Mouse (Mus musculus) cortical plate, adult 2 months (tissue): ENCODE results near the gene C330007P06Rik. TPM values are rescaled to one million over a fixed set of nuclear protein-coding genes. Genes with fewer than 3 reads are reported as not detected.
A peak's percentile ranks its signal among the peaks of the same experiment; 100 is the strongest.

ENCODE experiments used
- H3K27ac ChIP-seq: fragments of 200-500 bp; 2 replicates; pipeline ENCODE4 v1.5.1; 2012; ENCODE audit warnings: low read length, control low read depth, inconsistent platforms; ENCODE audit not compliant: insufficient read depth
- H3K4me1 ChIP-seq: fragments of 200-500 bp; 2 replicates; pipeline ENCODE4 v1.6.1; 2011; ENCODE audit warnings: low read length; ENCODE audit not compliant: control insufficient read depth, insufficient read depth
- H3K4me3 ChIP-seq: fragments of 200-500 bp; 2 replicates; pipeline ENCODE4 v1.5.1; 2011; ENCODE audit warnings: mild to moderate bottlenecking, low read length, control low read depth; ENCODE audit not compliant: insufficient read depth
- CTCF ChIP-seq: fragments of 200-500 bp; IDR thresholded peaks from 2 replicates; pipeline ENCODE4 v1.5.1; 2011; ENCODE audit warnings: mild to moderate bottlenecking, control low read depth, low read length; ENCODE audit not compliant: insufficient read depth; ENCODE audit errors: extremely low read depth
- POLR2A ChIP-seq: fragments of 200-500 bp; IDR thresholded peaks from 2 replicates; pipeline ENCODE4 v1.6.1; 2011; ENCODE audit warnings: mild to moderate bottlenecking, low read length, control low read depth; ENCODE audit not compliant: insufficient read depth; ENCODE audit errors: extremely low read depth
- polyA plus RNA-seq: library from polyadenylated mRNA; depleted of rRNA; stranded (reverse); fragments of >200 nt; gene quantifications from 2 replicates; pipeline ENCODE4 v1.2.3, GENCODE M21; 2012

Gene C330007P06Rik
- polyA plus RNA-seq, 1 experiment, result 26.0 TPM

GRCm38 (mm10) chrX:36841698-36842097, 32.2 kb downstream of the C330007P06Rik start:
- Histone ChIP-seq H3K4me3 (no peak overlapping the region), H3K27ac (no peak overlapping the region), H3K4me1 (no peaks in the 10 kb centered on the region)
- no peak for TF ChIP-seq POLR2A
- no peak for TF ChIP-seq CTCF

- Histone ChIP-seq H3K4me3 (no peak overlapping the region), H3K4me1 (no peaks in the 10 kb centered on the region), H3K27ac (no peak overlapping the region)
- no peak for TF ChIP-seq CTCF
- TF ChIP-seq POLR2A, result no peak
Observed at GRCm38 (mm10) chrX:36839391-36839790, 34.5 kb downstream of the C330007P06Rik start.

- no peak overlapping the region for H3K27ac ChIP-seq
- TF ChIP-seq POLR2A, result no peak
- no peak for TF ChIP-seq CTCF
Observed at GRCm38 (mm10) chrX:36837069-36837676, 36.7 kb downstream of the C330007P06Rik start.

GRCm38 (mm10) chrX:36833397-36834084, 40.4 kb downstream of the C330007P06Rik start:
- Histone ChIP-seq H3K27ac (no peak overlapping the region), H3K4me3 (no peak overlapping the region; the same call in 1 of the 2 replicates)
- peak; percentile 54 for TF ChIP-seq CTCF
- no peak for TF ChIP-seq POLR2A

More at GRCm38 (mm10) chrX:36837069-36837676, 36.7 kb downstream of the C330007P06Rik start:
- Histone ChIP-seq H3K4me1 (no peaks in the 10 kb centered on the region), H3K4me3 (no peak overlapping the region)

GRCm38 (mm10) chrX:36831632-36832031, 42.3 kb downstream of the C330007P06Rik start:
- Histone ChIP-seq H3K27ac (no peak overlapping the region), H3K4me3 (no peak overlapping the region), H3K4me1 (no peaks in the 10 kb centered on the region)
- TF ChIP-seq CTCF (no peak), POLR2A (no peak)

More at GRCm38 (mm10) chrX:36833397-36834084, 40.4 kb downstream of the C330007P06Rik start:
- no peaks in the 10 kb centered on the region for H3K4me1 ChIP-seq

- TF ChIP-seq POLR2A, result no peak
- TF ChIP-seq CTCF, result no peak
- Histone ChIP-seq H3K4me1 (no peaks in the 10 kb centered on the region), H3K27ac (no peak overlapping the region), H3K4me3 (no peak overlapping the region)
Observed at GRCm38 (mm10) chrX:36830271-36830670, 43.6 kb downstream of the C330007P06Rik start.

GRCm38 (mm10) chrX:36826873-36827272, 47.0 kb downstream of the C330007P06Rik start:
- TF ChIP-seq POLR2A (no peak), CTCF (no peak)
- Histone ChIP-seq H3K27ac (no peak overlapping the region), H3K4me1 (no peaks in the 10 kb centered on the region), H3K4me3 (no peak overlapping the region)

GRCm38 (mm10) chrX:36825032-36825431, 48.9 kb downstream of the C330007P06Rik start:
- no peak overlapping the region for H3K4me3 ChIP-seq
- H3K27ac ChIP-seq, result no peak overlapping the region
- no peaks in the 10 kb centered on the region for H3K4me1 ChIP-seq
- TF ChIP-seq CTCF (no peak), POLR2A (no peak)

- Histone ChIP-seq H3K4me1 (no peaks in the 10 kb centered on the region), H3K4me3 (no peak overlapping the region), H3K27ac (no peak overlapping the region)
- TF ChIP-seq POLR2A (no peak), CTCF (no peak)
Observed at GRCm38 (mm10) chrX:36823932-36824711, 49.8 kb downstream of the C330007P06Rik start.
